Mouse (Mus musculus) heart, postnatal 25 days (tissue): ENCODE results near the gene Pkn3. TPM values are rescaled to one million over a fixed set of nuclear protein-coding genes. Genes with fewer than 3 reads are reported as not detected.
"Not testable (repeated sequence)": the region's sequence is repeated elsewhere in the genome, so short reads cannot be mapped to it uniquely, and the experiment has no call there.

Experiments
- DNase-seq: peaks from one replicate; pipeline ENCODE4 v3.0.0; 2022; ENCODE audit warnings: low spot score
- intact Hi-C: fragments of 180-260 bp; cut with DNase I; formaldehyde crosslinking; loops from one replicate; pipeline ENCODE4 v1.15.1; 2025
- total RNA-seq, 2 experiments: library from RNA; stranded (reverse); gene quantifications; 2 replicates each; pipeline ENCODE4 v1.2.3; 2021

Gene Pkn3
- 10 to 100 TPM; 10.5 to 13.2 TPM for total RNA-seq

- intact Hi-C loops: loop anchor here (2.0 to 5.0 kb wide), 2 partner anchors 15 to 35 kb away; partner anchors contain the start of gene Zdhhc12
- DNase-seq: peak; percentile 72
Observed at GRCm38 (mm10) chr2:30077502-30078348, at the start of gene Pkn3. Pkn3 (plus strand) TSS chr2:30077684.

DNA sequence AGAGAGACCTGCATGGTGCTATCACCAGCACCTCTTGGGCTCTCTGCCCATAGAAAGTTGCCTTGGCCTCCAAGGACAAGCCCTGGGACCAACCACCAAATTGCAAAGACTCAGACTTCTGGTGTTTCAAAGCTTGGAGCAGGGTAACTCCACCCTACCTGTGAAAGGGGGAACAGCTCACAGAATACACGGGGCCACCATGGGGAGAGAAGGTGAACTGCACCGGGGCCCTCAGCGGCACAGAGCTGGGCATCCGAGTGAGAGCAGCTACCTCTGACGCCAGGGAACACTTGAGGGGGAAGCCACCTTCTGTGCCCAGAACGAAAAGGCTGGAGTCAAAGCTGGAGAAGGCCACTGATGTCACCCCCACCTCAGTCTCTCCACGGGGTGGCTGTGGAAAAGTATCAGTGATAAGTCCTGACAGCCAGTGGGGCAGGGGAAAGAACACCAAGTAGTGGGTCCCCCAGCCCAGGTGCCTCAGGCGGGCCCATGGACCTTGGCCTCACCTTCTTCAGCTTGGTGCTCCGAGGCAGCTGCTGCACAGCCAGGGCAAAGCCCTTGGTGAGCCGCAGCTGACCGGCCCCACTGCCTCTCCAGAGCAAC lies 45.1 kb upstream of the Pkn3 start:
- no peak for DNase-seq
- intact Hi-C loops: no loop called here

GRCm38 (mm10) chr2:30032957-30033356 lies 44.5 kb upstream of the Pkn3 start:
- intact Hi-C loops: no loop called here
- DNase-seq: no peak

DNA sequence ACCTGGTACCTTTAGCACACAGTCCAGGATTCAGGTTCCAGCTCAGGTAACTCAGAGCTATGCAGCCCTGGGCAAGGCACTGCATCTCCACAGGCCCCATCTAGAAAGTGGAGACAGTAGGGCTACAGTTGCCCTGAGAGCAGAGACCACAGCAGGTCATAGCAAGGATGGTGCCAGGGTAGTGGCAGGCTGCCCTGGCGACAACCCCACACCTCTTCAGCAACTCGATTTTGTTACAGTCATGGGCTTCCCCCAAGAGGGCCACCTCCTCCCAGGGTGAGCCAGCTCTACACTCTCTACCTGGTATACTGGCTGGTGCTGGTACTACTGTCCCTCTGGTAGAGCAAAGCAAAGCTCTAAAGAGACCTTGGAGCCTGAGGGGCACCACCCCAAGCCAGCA lies 39.7 kb upstream of the Pkn3 start:
- intact Hi-C loops: no loop called here
- DNase-seq: no peak

DNA sequence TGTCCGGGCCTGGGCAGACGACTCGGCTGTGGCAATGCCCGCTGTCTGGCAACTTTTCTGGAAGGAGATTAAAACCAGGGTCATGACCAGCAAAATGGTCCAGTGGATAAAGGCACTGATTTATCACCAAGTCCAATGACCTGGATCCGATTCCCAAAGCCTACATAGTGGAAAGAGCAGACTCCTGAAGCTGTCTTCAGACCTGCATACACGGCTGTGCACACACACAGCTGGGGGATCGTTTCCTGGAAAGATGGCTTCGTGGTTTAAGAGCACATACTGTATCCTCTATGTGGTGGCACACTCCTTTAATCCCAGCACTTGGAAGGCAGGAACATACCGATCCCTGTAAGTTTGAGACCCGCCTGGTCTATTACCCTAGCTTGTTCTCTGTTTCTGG lies 39.1 kb upstream of the Pkn3 start:
- intact Hi-C loops: no loop called here
- DNase-seq: no peak

DNA sequence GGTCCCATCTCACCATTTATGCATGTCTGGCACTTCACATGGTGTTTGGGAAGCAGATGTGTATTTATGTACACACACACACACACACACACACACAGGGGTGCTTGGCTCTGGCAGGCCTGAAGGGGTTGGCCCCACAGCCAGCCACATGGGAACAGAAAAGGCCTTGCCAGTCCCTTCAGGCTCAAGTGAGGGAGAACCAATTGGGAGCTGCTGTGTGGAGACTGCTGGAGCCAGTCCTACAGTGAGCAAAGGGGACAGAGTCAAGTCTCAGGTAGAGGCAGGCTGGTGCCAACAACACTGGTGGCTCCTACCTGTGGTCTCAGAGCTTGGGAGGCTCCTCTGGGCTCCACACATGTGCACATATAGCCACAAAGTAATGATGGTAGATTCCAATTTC lies 37.8 kb upstream of the Pkn3 start:
- intact Hi-C loops: loop anchor here (1.0 to 10.0 kb wide), 3 partner anchors 38 to 125 kb away; partner anchors contain the start of gene Pkn3
- DNase-seq: no peak

GRCm38 (mm10) chr2:30042445-30042844 lies 35.0 kb upstream of the Pkn3 start:
- no peak for DNase-seq
- intact Hi-C loops: loop anchor here (5.0 to 10.0 kb wide), 2 partner anchors 35 to 122 kb away; partner anchors contain the start of gene Pkn3

DNA sequence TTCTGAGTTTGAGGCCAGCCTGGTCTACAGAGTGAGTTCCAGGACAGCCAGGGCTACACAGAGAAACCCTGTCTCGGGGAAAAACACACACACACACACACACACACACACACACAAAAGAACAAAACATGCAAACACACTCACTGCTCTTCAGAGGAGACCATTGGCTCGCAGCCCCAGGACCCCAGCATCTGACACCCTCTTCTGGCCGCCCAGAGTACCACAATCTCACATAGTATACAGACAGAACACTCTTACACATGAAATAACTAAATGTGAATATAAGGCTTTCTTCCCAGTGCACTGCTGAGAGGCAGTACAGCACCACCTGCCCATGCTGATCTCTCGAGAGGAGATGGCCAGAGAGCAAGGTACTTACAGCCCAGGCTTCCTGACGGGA lies 32.9 kb upstream of the Pkn3 start:
- intact Hi-C loops: loop anchor here (5.0 to 10.0 kb wide), 2 partner anchors 33 to 120 kb away; partner anchors contain the start of gene Pkn3
- no peak for DNase-seq

GRCm38 (mm10) chr2:30047127-30047526 lies 30.4 kb upstream of the Pkn3 start:
- intact Hi-C loops: loop anchor here (10.0 kb wide), 1 partner anchor 118 kb away; no protein-coding TSS in a partner anchor
- no peak for DNase-seq

DNA sequence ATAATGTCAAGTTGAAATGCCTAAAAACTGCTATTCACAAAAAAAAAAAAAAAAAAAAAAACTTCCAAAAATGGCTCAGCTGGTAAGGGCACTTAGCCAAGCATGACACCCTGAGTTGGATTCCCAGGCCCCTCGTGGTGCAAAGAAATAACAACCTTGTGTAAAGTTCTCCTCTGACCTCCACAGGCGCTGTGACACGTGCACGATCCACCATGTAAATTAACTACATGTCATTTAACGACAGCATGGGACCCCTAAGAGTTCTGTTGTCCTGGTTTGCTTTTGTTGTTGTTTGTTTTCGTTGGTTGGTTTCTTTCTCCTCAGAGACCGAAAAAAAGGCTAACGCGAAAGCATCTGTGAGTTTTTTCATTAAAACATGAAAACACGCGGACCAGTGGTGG lies 29.4 kb upstream of the Pkn3 start:
- DNase-seq: no peak
- intact Hi-C loops: loop anchor here (10.0 kb wide), 1 partner anchor 117 kb away; no protein-coding TSS in a partner anchor

- intact Hi-C loops: loop anchor here (10.0 kb wide), 1 partner anchor 116 kb away; no protein-coding TSS in a partner anchor
- peak; percentile 94 for DNase-seq
Observed at GRCm38 (mm10) chr2:30048699-30049388, 28.6 kb upstream of the Pkn3 start, which contains the start of gene Wdr34. Wdr34 (minus strand) TSS chr2:30048881.

DNA sequence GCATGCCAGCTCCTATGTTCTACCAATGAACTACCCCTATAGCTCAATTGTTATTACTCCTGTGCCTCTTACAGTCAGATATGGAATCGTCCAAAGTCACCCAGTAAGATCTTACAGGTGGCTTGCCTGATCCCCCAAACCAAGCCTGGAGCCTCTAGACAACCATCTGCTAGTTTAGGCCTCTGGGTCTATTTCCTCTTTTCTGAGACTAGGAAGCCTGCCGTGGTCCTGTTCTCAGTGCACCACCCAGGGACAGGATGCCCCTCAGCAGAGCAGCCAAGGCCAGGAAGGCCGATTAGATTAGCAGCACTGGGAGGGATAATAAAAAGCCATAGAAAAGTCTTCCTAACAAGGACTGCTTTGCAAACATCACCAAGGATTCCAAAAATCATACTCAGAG lies 27.7 kb upstream of the Pkn3 start:
- DNase-seq: no peak
- intact Hi-C loops: loop anchor here (10.0 kb wide), 1 partner anchor 115 kb away; no protein-coding TSS in a partner anchor

GRCm38 (mm10) chr2:30051992-30052761 lies 25.3 kb upstream of the Pkn3 start:
- intact Hi-C loops: no loop called here
- DNase-seq: no peak

DNA sequence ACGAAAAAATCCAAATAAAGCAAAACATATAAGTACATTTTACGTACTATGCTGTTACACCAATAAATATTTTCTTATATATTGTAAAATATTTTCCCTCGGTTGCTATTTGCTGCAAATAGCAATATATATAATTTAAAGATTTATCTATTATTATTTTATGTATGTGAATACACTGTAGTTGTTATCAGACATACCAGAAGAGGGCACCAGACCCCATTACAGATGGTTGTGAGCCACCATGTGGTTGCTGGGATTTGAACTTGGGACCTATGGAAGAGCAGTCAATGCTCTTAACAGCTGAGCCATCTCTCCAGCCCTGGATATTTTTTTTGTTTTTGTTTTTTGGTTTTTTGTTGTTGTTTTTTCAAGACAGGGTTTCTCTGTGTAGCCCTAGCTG lies 22.2 kb upstream of the Pkn3 start:
- DNase-seq, intact Hi-C loops: not testable (repeated sequence)

- no peak for DNase-seq
- intact Hi-C loops: no loop called here
Observed at GRCm38 (mm10) chr2:30056736-30057135, 20.7 kb upstream of the Pkn3 start.

- intact Hi-C loops: no loop called here
- DNase-seq: no peak
Observed at GRCm38 (mm10) chr2:30057223-30057904, 20.1 kb upstream of the Pkn3 start, which contains the start of gene Set. Set (plus strand) TSS chr2:30057378.

GRCm38 (mm10) chr2:30058418-30058817 lies 19.1 kb upstream of the Pkn3 start:
- intact Hi-C loops: no loop called here
- DNase-seq: no peak

DNA sequence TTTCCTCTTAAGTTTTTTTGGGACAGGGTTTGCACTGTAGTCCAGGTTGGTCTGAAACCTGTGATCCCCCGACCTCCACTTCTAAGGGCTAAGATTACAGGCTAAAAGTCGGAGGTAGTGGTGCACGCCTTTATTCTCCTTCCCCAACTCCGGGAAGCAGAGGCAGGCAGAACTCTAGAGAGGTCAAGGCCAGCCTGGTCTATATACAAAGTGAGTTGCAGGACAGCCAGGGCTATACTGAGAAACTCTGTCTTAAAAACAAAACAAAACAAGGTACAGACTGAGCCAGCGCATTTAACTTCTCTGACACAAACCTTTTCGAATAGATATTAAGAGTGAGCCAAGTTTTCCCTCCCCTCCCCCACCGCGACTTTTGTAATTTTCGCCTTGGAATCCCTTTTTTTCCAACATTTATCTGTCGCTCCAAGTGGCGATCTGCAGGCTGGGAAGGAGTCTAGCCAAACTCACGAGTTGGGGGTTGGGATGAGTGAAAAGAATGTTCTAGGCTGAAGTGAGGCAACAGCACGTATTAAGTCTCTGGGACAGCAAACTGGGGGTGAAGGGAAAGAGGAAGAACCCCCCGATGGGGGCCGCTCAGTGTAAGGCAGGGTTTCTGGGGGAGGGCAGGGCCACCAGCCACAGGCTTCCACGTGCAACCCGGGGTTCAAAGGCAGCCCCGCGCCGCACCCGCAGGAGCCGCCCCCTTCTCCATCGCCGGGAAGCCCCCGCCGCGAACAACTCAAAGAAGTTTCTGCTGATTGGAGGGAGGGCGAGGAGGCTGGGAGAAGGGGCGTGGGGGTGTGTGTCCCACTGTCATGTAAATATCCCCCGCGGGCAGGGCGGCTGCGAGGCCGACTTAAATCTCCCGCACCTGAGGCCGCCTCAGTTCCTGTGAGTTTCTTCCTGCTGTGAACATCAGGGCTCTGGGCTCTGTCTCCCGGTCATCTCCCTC lies 16.0 kb upstream of the Pkn3 start:
- intact Hi-C loops: no loop called here
- DNase-seq: no peak
